Mouse (Mus musculus) urinary bladder, postnatal 10 days (tissue): ENCODE measurements around the gene Dhcr24.

ENCODE experiments used
- DNase-seq: peaks from one replicate; pipeline ENCODE4 v3.0.0; 2022; ENCODE audit warnings: low spot score

Dhcr24 gene

DNA sequence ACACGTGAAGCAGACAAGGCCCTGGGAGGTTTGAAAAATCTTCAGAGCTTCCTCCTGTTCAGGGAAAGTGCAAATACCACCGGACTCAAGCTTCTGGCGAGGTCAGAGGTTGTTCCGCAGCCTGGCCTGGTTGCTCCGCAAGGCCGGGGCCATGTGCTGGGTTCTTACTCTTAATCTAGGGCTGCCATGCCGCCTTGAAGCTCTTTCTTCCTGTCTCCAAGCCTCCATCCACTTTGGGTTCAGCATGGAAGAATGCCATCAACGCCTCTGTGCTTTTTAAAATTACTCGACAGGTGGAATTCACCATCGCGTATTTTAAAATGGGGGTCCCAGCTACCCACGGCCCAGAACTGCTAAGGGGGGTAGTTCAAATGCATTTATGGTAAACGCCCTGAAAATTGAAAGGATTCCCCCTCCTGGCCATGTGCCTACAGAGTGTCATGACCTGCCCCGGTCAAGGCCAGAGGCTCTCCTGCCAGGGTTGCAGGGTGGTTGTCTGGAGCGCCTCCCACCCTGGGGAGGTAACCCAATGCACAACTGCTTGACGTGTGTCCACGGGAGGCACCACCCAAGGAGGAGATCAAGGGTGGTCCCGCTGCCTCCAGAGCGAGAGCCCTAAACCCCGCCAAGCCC lies 509 bp upstream of the Dhcr24 start:
- DNase-seq = no peak

GRCm38 (mm10) chr4:106562006-106562405 lies 1.2 kb downstream of the Dhcr24 start:
- no peak for DNase-seq

DNA sequence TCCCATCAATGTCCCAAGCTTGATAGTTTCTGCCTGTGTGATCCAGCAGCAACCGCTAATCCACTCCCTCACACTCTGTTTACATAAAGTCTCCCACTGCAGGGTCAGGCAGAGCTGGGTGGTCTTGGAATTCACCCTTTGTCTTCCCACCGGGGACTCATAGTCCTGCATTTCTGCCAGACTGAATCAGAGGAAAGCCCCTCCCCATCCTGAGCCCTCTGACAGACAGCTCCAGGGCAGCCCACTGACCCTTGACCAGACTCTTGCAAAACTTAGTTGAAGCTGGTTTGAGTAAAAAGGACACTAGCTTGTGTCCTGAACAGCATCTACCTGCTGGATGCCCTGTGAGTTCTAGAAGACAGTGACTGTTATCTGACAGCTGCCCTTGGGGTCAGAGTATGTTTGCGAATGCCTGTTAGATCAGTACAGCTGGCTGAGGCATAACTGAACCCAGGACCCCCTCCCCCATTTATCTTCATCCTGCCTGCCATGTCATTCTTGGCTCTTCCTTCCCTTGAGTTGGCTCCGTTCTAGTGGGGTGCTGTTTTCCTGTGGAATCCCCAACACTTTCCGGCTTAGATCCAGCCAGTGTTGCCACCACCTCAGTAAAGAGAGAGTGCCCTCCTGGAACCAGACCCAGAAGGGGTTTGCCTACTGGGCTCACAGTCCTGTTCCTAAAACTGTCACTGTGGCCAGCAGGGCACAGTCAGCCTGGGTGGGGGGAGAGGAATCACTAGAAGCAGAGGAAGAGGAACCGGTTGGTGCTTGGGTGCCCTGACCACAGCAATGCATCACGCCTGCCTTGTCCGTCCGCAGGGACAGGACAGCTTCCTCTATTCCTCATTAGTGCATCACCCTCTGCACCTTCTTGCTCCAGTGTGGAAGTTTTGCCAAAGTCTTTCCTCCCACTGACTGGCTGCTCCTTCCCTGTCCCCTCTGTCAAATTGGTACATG lies 2.3 kb downstream of the Dhcr24 start:
- no peak for DNase-seq

- no peak for DNase-seq
Observed at GRCm38 (mm10) chr4:106564161-106564560, 3.3 kb downstream of the Dhcr24 start.

GRCm38 (mm10) chr4:106569680-106570079 lies 8.8 kb downstream of the Dhcr24 start:
- no peak for DNase-seq

GRCm38 (mm10) chr4:106571081-106571724 lies 10.4 kb downstream of the Dhcr24 start:
- no peak for DNase-seq

DNA sequence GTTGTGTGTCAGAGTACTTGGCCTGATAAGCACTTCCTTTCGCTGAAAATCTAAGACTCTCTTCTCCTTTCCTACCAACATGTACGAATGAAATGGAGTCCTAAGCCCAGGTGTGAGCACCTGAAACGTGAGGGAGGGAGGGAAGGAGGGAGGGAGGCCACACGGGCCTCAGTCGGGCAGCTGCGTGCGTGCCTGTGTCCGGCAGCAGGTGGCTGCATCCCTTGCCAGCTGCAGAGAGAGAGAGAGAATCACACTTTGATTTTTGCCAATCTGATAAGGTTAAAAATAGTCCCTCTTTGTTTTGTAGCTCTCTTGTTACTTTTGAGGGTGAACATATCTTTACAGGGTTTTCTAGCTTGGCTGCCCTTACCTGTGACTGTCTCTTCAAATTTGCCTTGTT lies 14.2 kb downstream of the Dhcr24 start:
- DNase-seq = no peak

DNA sequence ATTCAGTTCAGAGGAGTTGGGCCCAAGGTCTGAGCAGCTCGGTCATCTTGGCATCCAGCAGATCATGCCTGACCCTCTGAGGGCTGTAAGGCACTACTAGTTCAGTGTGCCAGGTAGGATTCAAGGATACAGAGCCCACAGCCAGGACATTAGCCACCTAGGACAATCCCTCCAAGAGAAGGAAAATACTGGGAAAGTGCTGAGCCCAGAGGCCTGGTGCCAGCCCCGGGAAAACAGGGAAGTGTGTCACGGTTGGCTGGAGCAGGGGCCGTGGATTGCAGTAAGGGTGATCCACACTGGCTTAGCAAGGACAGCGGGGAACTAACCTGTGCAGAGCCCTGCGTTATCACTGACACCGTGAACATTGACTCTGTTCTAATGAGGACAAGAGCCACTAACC lies 16.7 kb downstream of the Dhcr24 start:
- DNase-seq = no peak

DNA sequence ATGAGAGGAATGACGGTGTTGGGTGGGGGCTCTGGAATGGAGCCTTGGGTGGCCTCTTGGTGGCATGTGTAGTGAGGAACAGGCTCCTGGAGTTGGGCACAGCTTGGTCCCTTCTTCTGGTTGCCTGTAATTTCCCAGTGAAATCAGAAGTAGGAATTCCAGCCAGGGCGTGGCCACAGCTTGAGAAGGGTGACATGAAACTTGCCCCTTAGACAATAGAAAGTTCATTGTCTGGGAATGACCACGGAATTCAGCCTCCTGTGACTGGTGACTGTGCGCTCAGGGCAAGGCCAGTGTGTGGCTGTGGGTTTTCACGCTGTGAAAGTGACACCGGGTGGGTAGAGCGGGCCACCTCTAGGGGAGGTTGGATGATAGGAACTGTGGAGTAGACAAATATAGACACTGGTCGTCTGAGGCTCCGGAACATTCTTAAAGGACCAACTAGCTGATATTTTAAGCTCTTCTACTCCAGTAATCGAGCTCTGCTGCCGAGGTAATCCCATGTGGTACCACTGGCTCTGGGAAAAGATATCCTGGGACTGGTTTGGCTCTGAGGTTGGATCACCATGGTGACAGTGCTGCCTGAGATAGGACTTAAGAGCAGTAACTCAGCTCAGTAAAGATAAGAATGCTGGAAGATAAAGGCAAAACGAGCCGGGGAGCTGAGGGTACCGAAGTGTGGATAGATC lies 20.5 kb downstream of the Dhcr24 start:
- DNase-seq = no peak

- DNase-seq = no peak
Observed at GRCm38 (mm10) chr4:106581865-106582204, 21.0 kb downstream of the Dhcr24 start.

- DNase-seq = no peak
Observed at GRCm38 (mm10) chr4:106582428-106583153, 21.8 kb downstream of the Dhcr24 start.

- no peak for DNase-seq
Observed at GRCm38 (mm10) chr4:106584665-106585064, 23.8 kb downstream of the Dhcr24 start.

GRCm38 (mm10) chr4:106587075-106587474 lies 26.2 kb downstream of the Dhcr24 start:
- no peak for DNase-seq

- DNase-seq = no peak
Observed at GRCm38 (mm10) chr4:106590142-106590541, 29.3 kb downstream of the Dhcr24 start.

GRCm38 (mm10) chr4:106590871-106591270 lies 30.0 kb downstream of the Dhcr24 start:
- no peak for DNase-seq

- DNase-seq = no peak
Observed at GRCm38 (mm10) chr4:106593636-106594035, 32.8 kb downstream of the Dhcr24 start.

- DNase-seq = no peak
Observed at GRCm38 (mm10) chr4:106596200-106596599, 35.4 kb downstream of the Dhcr24 start.

DNA sequence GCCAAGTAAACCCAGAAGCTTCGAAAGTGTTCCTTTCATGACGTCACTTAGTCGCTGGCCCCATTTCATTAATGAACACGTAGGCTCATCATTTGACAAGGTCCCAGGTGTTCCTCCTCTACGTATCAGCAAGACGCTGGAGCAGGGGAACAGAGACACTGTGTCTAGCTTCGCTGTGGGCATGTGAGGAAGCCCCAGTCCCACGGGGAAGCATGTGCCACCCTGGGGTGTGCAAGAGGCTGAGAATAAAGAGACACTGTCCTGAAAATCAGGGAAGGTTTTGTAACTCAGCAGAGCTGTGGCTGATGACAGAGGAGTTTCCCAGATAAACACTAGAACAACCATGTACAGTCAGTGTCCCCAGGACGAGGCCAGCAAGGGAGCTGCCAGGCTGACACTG lies 36.2 kb downstream of the Dhcr24 start:
- no peak for DNase-seq

GRCm38 (mm10) chr4:106597741-106598140 lies 36.9 kb downstream of the Dhcr24 start:
- no peak for DNase-seq

DNA sequence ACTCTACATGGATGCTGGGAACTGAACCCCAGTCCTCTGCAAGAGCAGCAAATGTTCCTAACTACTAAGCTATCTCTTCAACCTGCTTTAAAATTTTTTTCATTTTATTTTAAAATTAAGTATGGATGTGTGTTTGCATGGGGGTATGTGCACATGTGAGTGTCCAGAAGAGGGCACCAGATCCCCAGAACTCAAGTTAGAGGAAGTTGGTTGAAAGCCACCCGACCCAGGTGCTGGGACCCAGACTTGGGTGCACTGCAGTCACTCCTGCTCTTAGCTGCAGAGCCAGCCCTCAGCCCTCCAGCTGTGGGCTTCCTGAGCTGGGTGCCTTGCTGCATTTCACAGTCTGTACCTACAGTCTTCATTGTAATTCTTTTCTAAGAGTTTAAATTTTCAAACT lies 38.6 kb downstream of the Dhcr24 start:
- DNase-seq = no peak

GRCm38 (mm10) chr4:106600770-106601169 lies 39.9 kb downstream of the Dhcr24 start:
- no peak for DNase-seq
